Mouse (Mus musculus): Measurements from ENCODE around the gene Ranbp3l. TPM values are rescaled to one million over a fixed set of nuclear protein-coding genes. Genes with fewer than 3 reads are reported as not detected.

The Ranbp3l gene
- total and polyA plus RNA-seq, 3 experiments: not detected

- no peak for DNase-seq (ENCODE audit: extremely low read depth)
- no peak overlapping the region for H3K4me2 ChIP-seq (ENCODE audit: insufficient read depth, low read depth, poor library complexity, severe bottlenecking)
Observed at GRCm38 (mm10) chr15:9082753-9083152, 115.0 kb downstream of the Ranbp3l start.

GRCm38 (mm10) chr15:9086813-9087212, 119.1 kb downstream of the Ranbp3l start:
- Histone ChIP-seq H3K4me3 (replicated peaks in 1 of 3; ENCODE audit: low read depth in 2 of 3, low read length in 2 of 3, poor library complexity in 1 of 3) (no peak overlapping the region), H3K9me3 (replicated peaks; ENCODE audit: low read length) (no peaks in the 10 kb centered on the region), H3K27me3 (replicated peaks) (no peaks in the 10 kb centered on the region), H3K4me2 (ENCODE audit: insufficient read depth, low read depth, poor library complexity, severe bottlenecking) (no peak overlapping the region), H3K79me2 (replicated peaks; ENCODE audit: control insufficient read depth, extremely low read depth, insufficient read depth, poor library complexity, severe bottlenecking) (no peaks in the 10 kb centered on the region), H3K27ac (ENCODE audit: insufficient read depth, low read depth) (no peak overlapping the region), H3K4me1 (ENCODE audit: control insufficient read depth in 1 of 2, insufficient read depth in 2 of 2) (peaks cover 0 to 5% of the 10 kb centered on the region in 2 experiments; a peak in 2 of 4 replicates), H3K36me3 (replicated peaks in 1 of 2; ENCODE audit: control insufficient read depth in 1 of 2, insufficient read depth in 1 of 2, low read length in 1 of 2) (peaks cover 0 to 49% of the 10 kb centered on the region in 2 experiments), H3K9ac (ENCODE audit: insufficient read depth, low read depth) (no peak overlapping the region)
- DNase-seq (ENCODE audit: extremely low read depth): no peak
- in situ Hi-C loops (cut with MboI; ENCODE audit: low pct_ligation_motif_present, low pct_unique_long_range_greater_than_20kb, low sequenced_read_pairs): no loop called here
- dilution Hi-C loops (cut with MboI; ENCODE audit: extremely low pct_ligation_motif_present, extremely low pct_unique_long_range_greater_than_20kb, low sequenced_read_pairs): no loop called here
- TF ChIP-seq RCOR1 (conservative IDR thresholded peaks at IDR 0.05; ENCODE audit: low read depth, low read length) (no peak), RAD21 (IDR thresholded peaks at IDR 0.05; ENCODE audit: low read depth, low read length) (no peak), MXI1 (IDR thresholded peaks at IDR 0.05; ENCODE audit: low read depth, low read length) (no peak), E2F4 (IDR thresholded peaks at IDR 0.05; ENCODE audit: insufficient replicate concordance, low read depth, low read length) (no peak), ZC3H11A (IDR thresholded peaks at IDR 0.05; ENCODE audit: low read depth, low read length) (no peak), HCFC1 (IDR thresholded peaks at IDR 0.05; ENCODE audit: low read depth, low read length) (no peak), MAX (IDR thresholded peaks at IDR 0.05; ENCODE audit: low read length) (no peak), PAX5 (IDR thresholded peaks at IDR 0.05; ENCODE audit: low read length) (no peak), KAT2A (IDR thresholded peaks at IDR 0.05; ENCODE audit: insufficient replicate concordance, low read length) (no peak), CTCF (conservative IDR thresholded peaks at IDR 0.05 in 1 of 2, IDR thresholded peaks at IDR 0.05 in 1 of 2; ENCODE audit: low read depth in 2 of 2, low read length in 2 of 2) (no peak), EP300 (IDR thresholded peaks at IDR 0.05; ENCODE audit: low read length) (no peak), SMC3 (IDR thresholded peaks at IDR 0.05; ENCODE audit: low read depth, low read length) (no peak), ZNF384 (IDR thresholded peaks at IDR 0.05; ENCODE audit: low read depth, low read length) (no peak), ZMIZ1 (IDR thresholded peaks at IDR 0.05; ENCODE audit: low read depth, low read length) (no peak), BHLHE40 (IDR thresholded peaks at IDR 0.05; ENCODE audit: low read depth, low read length) (no peak), MAZ (IDR thresholded peaks at IDR 0.05; ENCODE audit: low read depth, low read length) (no peak), ZKSCAN1 (IDR thresholded peaks at IDR 0.05; ENCODE audit: borderline replicate concordance, low read depth, low read length) (no peak), MYC (IDR thresholded peaks at IDR 0.05; ENCODE audit: low read depth, low read length) (no peak), POLR2A (IDR thresholded peaks at IDR 0.05; ENCODE audit: low read depth, low read length) (no peak)

More at GRCm38 (mm10) chr15:9082753-9083152, 115.0 kb downstream of the Ranbp3l start:
- Histone ChIP-seq H3K9ac (ENCODE audit: insufficient read depth, low read depth) (no peak overlapping the region), H3K27me3 (replicated peaks) (no peaks in the 10 kb centered on the region), H3K79me2 (replicated peaks; ENCODE audit: control insufficient read depth, extremely low read depth, insufficient read depth, poor library complexity, severe bottlenecking) (no peaks in the 10 kb centered on the region), H3K27ac (ENCODE audit: insufficient read depth, low read depth) (no peak overlapping the region), H3K36me3 (replicated peaks in 1 of 2; ENCODE audit: control insufficient read depth in 1 of 2, insufficient read depth in 1 of 2, low read length in 1 of 2) (peaks cover 0 to 31% of the 10 kb centered on the region in 2 experiments), H3K9me3 (replicated peaks; ENCODE audit: low read length) (no peaks in the 10 kb centered on the region), H3K4me1 (ENCODE audit: control insufficient read depth in 1 of 2, insufficient read depth in 2 of 2) (peaks cover 0 to 15% of the 10 kb centered on the region in 2 experiments; a peak in 2 of 4 replicates), H3K4me3 (replicated peaks in 1 of 3; ENCODE audit: low read depth in 2 of 3, low read length in 2 of 3, poor library complexity in 1 of 3) (no peak overlapping the region)
- dilution Hi-C loops (cut with MboI; ENCODE audit: extremely low pct_ligation_motif_present, extremely low pct_unique_long_range_greater_than_20kb, low sequenced_read_pairs): no loop called here
- in situ Hi-C loops (cut with MboI; ENCODE audit: low pct_ligation_motif_present, low pct_unique_long_range_greater_than_20kb, low sequenced_read_pairs): no loop called here
- no peak for TF ChIP-seq POLR2A (IDR thresholded peaks at IDR 0.05; ENCODE audit: low read depth, low read length)
- no peak for TF ChIP-seq MAX (IDR thresholded peaks at IDR 0.05; ENCODE audit: low read length)
- no peak for TF ChIP-seq BHLHE40 (IDR thresholded peaks at IDR 0.05; ENCODE audit: low read depth, low read length)
- no peak for TF ChIP-seq MXI1 (IDR thresholded peaks at IDR 0.05; ENCODE audit: low read depth, low read length)
- TF ChIP-seq MAZ (IDR thresholded peaks at IDR 0.05; ENCODE audit: low read depth, low read length): no peak
- no peak for TF ChIP-seq UBTF (IDR thresholded peaks at IDR 0.05; ENCODE audit: low read depth, low read length)
- no peak for TF ChIP-seq NRF1 (IDR thresholded peaks at IDR 0.05; ENCODE audit: low read depth, low read length)
- no peak for TF ChIP-seq EP300 (IDR thresholded peaks at IDR 0.05; ENCODE audit: low read length)
- TF ChIP-seq MAFK (IDR thresholded peaks at IDR 0.05; ENCODE audit: insufficient replicate concordance, low read length): no peak
- TF ChIP-seq ZKSCAN1 (IDR thresholded peaks at IDR 0.05; ENCODE audit: borderline replicate concordance, low read depth, low read length): no peak
- no peak for TF ChIP-seq ZC3H11A (IDR thresholded peaks at IDR 0.05; ENCODE audit: low read depth, low read length)
- TF ChIP-seq USF2 (conservative IDR thresholded peaks at IDR 0.05; ENCODE audit: low read depth, low read length): no peak
- TF ChIP-seq IRF4 (IDR thresholded peaks at IDR 0.05; ENCODE audit: low read depth, low read length): no peak
- no peak for TF ChIP-seq SIN3A (IDR thresholded peaks at IDR 0.05; ENCODE audit: low read length)
- TF ChIP-seq ZNF384 (IDR thresholded peaks at IDR 0.05; ENCODE audit: low read depth, low read length): no peak
- no peak for TF ChIP-seq SMC3 (IDR thresholded peaks at IDR 0.05; ENCODE audit: low read depth, low read length)
- no peak for TF ChIP-seq GABPA (IDR thresholded peaks at IDR 0.05; ENCODE audit: insufficient replicate concordance, low read depth, low read length)
- TF ChIP-seq ELF1 (IDR thresholded peaks at IDR 0.05; ENCODE audit: low read depth, low read length): no peak
- no peak for TF ChIP-seq USF1 (IDR thresholded peaks at IDR 0.05; ENCODE audit: low read depth, low read length)
- TF ChIP-seq TCF12 (IDR thresholded peaks at IDR 0.05; ENCODE audit: low read depth, low read length): no peak
